Mouse (Mus musculus): ENCODE measurements around the gene 2900026A02Rik. TPM values are rescaled to one million over a fixed set of nuclear protein-coding genes. Genes with fewer than 3 reads are reported as not detected.

2900026A02Rik gene
- total and polyA plus RNA-seq, 3 experiments: not detected

- H3K79me2 ChIP-seq (ENCODE audit: control insufficient read depth, insufficient read depth, low read length, poor library complexity): no peaks in the 10 kb centered on the region
- DNase-seq (ENCODE audit: low read depth, low spot score): no peak
- H3K4me1 ChIP-seq (ENCODE audit: control insufficient read depth in 1 of 2, insufficient read depth in 2 of 2, low read length in 2 of 2): no peaks in the 10 kb centered on the region
- H3K27me3 ChIP-seq (ENCODE audit: control insufficient read depth in 1 of 2, insufficient read depth in 2 of 2, low read length in 2 of 2): no peaks in the 10 kb centered on the region
- no peak overlapping the region for H3K4me3 ChIP-seq (ENCODE audit: control insufficient read depth in 1 of 2, insufficient read depth in 1 of 2, low read depth in 2 of 2, low read length in 2 of 2)
- TF ChIP-seq CTCF (IDR thresholded peaks at IDR 0.05 in 2 of 3, conservative IDR thresholded peaks at IDR 0.05 in 1 of 3; ENCODE audit: control insufficient read depth in 1 of 3, insufficient read depth in 1 of 3, low read depth in 2 of 3, low read length in 3 of 3, poor library complexity in 1 of 3, severe bottlenecking in 1 of 3): no peak
- TF ChIP-seq MAZ (IDR thresholded peaks at IDR 0.05; ENCODE audit: low read depth, low read length): no peak
- TF ChIP-seq POLR2A (IDR thresholded peaks at IDR 0.05; ENCODE audit: control insufficient read depth in 1 of 2, insufficient read depth in 1 of 2, low read depth in 1 of 2, low read length in 2 of 2, poor library complexity in 1 of 2): no peak
- no peak for TF ChIP-seq RCOR1 (IDR thresholded peaks at IDR 0.05; ENCODE audit: low read depth, low read length)
- TF ChIP-seq POLR2AphosphoS5 (IDR thresholded peaks at IDR 0.05; ENCODE audit: borderline replicate concordance, low read depth, low read length): no peak
- TF ChIP-seq JUND (IDR thresholded peaks at IDR 0.05; ENCODE audit: low read depth, low read length): no peak
- no peak for TF ChIP-seq NRF1 (IDR thresholded peaks at IDR 0.05; ENCODE audit: insufficient read depth, low read depth, low read length, poor library complexity, severe bottlenecking)
- TF ChIP-seq TAL1 (IDR thresholded peaks at IDR 0.05; ENCODE audit: low read length): no peak
- H3K9ac ChIP-seq (ENCODE audit: control insufficient read depth, low read depth, low read length, poor library complexity, severe bottlenecking): no peak overlapping the region
- H3K36me3 ChIP-seq (ENCODE audit: control insufficient read depth in 1 of 2, insufficient read depth in 2 of 2, low read length in 2 of 2): no peaks in the 10 kb centered on the region
- no peak overlapping the region for H3K27ac ChIP-seq (ENCODE audit: control insufficient read depth, low read depth, low read length)
- no peaks in the 10 kb centered on the region; the same call in 1 of the 2 replicates for H3K9me3 ChIP-seq (replicated peaks; ENCODE audit: insufficient read depth, low read length)
These were observed 81.8 kb downstream of the 2900026A02Rik start for GRCm38 (mm10) chr5:113139064-113139726.

- H3K79me2 ChIP-seq (ENCODE audit: control insufficient read depth, insufficient read depth, low read length, poor library complexity): no peaks in the 10 kb centered on the region
- H3K9ac ChIP-seq (ENCODE audit: control insufficient read depth, low read depth, low read length, poor library complexity, severe bottlenecking): no peak overlapping the region
- H3K36me3 ChIP-seq (ENCODE audit: control insufficient read depth in 1 of 2, insufficient read depth in 2 of 2, low read length in 2 of 2): no peaks in the 10 kb centered on the region
- no peak for DNase-seq (ENCODE audit: low read depth, low spot score)
- H3K27me3 ChIP-seq (ENCODE audit: control insufficient read depth in 1 of 2, insufficient read depth in 2 of 2, low read length in 2 of 2): no peaks in the 10 kb centered on the region
- H3K9me3 ChIP-seq (replicated peaks; ENCODE audit: insufficient read depth, low read length): no peaks in the 10 kb centered on the region; the same call in 1 of the 2 replicates
- TF ChIP-seq CHD2 (IDR thresholded peaks at IDR 0.05; ENCODE audit: low read length) (no peak), MYC (IDR thresholded peaks at IDR 0.05; ENCODE audit: low read depth, low read length) (no peak), ZKSCAN1 (IDR thresholded peaks at IDR 0.05; ENCODE audit: low read depth, low read length) (no peak), USF1 (IDR thresholded peaks at IDR 0.05; ENCODE audit: low read depth, low read length) (no peak), SMC3 (IDR thresholded peaks at IDR 0.05; ENCODE audit: low read depth, low read length) (no peak), BHLHE40 (IDR thresholded peaks at IDR 0.05; ENCODE audit: borderline replicate concordance, low read depth, low read length) (no peak)
- H3K27ac ChIP-seq (ENCODE audit: control insufficient read depth, low read depth, low read length): no peak overlapping the region
- no peak overlapping the region for H3K4me3 ChIP-seq (ENCODE audit: control insufficient read depth in 1 of 2, insufficient read depth in 1 of 2, low read depth in 2 of 2, low read length in 2 of 2)
- H3K4me1 ChIP-seq (ENCODE audit: control insufficient read depth in 1 of 2, insufficient read depth in 2 of 2, low read length in 2 of 2): no peaks in the 10 kb centered on the region
These were observed 82.5 kb downstream of the 2900026A02Rik start for GRCm38 (mm10) chr5:113138319-113139063.
